ENCODE assay signal across 13 mouse cellular contexts in the genomic region with DNA sequence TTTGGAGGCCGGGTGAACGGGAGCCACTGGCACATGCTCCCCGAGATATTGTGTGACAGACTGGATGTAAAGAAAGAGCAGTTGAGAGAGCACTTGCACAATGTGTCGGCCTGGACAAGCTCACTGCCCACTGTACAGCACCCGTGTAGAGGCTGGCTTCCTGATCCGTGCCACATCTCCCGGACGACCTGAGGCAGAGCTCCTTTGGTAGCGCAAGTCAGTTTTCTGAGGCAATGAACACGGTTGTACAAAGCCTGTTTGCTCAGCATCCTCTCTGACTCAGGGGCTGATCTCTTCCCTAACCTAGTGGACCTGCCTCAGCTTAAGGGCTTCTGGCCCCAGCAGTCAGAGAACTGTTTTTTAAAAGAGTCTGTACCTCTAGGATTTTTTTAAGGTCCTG.
A peak's percentile ranks its signal among the peaks of the same experiment; 100 is the strongest.
DNase-seq lines count a peak whose midpoint lies in the region; ATAC-seq and TF ChIP-seq lines count a peak whose summit lies in the region.
"Had no signal": no experiment of that assay in that cellular context is flagged by ENCODE, and none has a peak within 500 bp of the region (broad histone marks: within the 10 kb centered on the region; RNA-seq: fewer than 3 reads in every experiment).

No protein-coding gene starts in this region.

- TF ChIP-seq EP300 in stomach, postnatal 0 days (optimal IDR thresholded peaks at IDR 0.05), result no peak

- no peaks in the 10 kb centered on the region for H3K9me3 ChIP-seq in neural tube, embryonic 11.5 days (ENCODE audit: control insufficient read depth, low read length)
- no peaks in the 10 kb centered on the region for H3K9me3 ChIP-seq in forebrain, embryonic 15.5 days
- no peaks in the 10 kb centered on the region for H3K9me3 ChIP-seq in midbrain, embryonic 11.5 days (ENCODE audit: control insufficient read depth, low read length)
- H3K9me3 ChIP-seq in stomach, postnatal 0 days (ENCODE audit: control insufficient read depth, low read length), result no peaks in the 10 kb centered on the region
- H3K9me3 ChIP-seq: stomach, embryonic 15.5 days had no signal

- WGBS in neural tube, embryonic 11.5 days, result 45% methylated on average over 10 of the region's 10 CpGs
- WGBS in forebrain, embryonic 15.5 days, result 6% methylated on average over 10 of the region's 10 CpGs
- 16% methylated on average over 10 of the region's 10 CpGs for WGBS in midbrain, embryonic 11.5 days
- WGBS in stomach, postnatal 0 days, result 87% methylated on average over 10 of the region's 10 CpGs

- no peaks in the 10 kb centered on the region; the same call in 1 of the 2 replicates for H3K4me1 ChIP-seq in neural tube, embryonic 11.5 days (ENCODE audit: control insufficient read depth, insufficient read depth, low read length)
- peaks cover 19% of the 10 kb centered on the region for H3K4me1 ChIP-seq in forebrain, embryonic 15.5 days
- H3K4me1 ChIP-seq in midbrain, embryonic 11.5 days (ENCODE audit: control insufficient read depth, insufficient read depth, low read length), result peaks cover 18% of the 10 kb centered on the region
- H3K4me1 ChIP-seq in stomach, postnatal 0 days (replicated peaks; ENCODE audit: control insufficient read depth, insufficient read depth), result no peaks in the 10 kb centered on the region
- H3K4me1 ChIP-seq: stomach, embryonic 15.5 days had no signal

- peak; percentile 48 for DNase-seq in neural tube, embryonic 11.5 days (ENCODE audit: low spot score)
- no peak for DNase-seq in neural tube, embryonic 10.5 days (ENCODE audit: extremely low spot score, low spot score)
- DNase-seq in midbrain, embryonic 11.5 days (ENCODE audit: low spot score, missing footprints), result peak; percentile 94
- DNase-seq in gastrocnemius, postnatal 25 days, result no peak
- DNase-seq in retina, embryonic 14.5 days (ENCODE audit: low spot score), result no peak
- DNase-seq in stomach, postnatal 0 days (ENCODE audit: low spot score), result no peak

- no peak overlapping the region for H3K4me3 ChIP-seq in neural tube, embryonic 11.5 days (ENCODE audit: low read depth, low read length)
- H3K4me3 ChIP-seq in forebrain, embryonic 15.5 days, result no peak overlapping the region
- no peak overlapping the region for H3K4me3 ChIP-seq in midbrain, embryonic 11.5 days (ENCODE audit: low read depth, low read length)
- no peak overlapping the region for H3K4me3 ChIP-seq in stomach, postnatal 0 days (ENCODE audit: low read depth, low read length)
- H3K4me3 ChIP-seq: erythroblast, embryonic 14.5 days; stomach, embryonic 15.5 days had no signal

- no peak overlapping the region for H3K9ac ChIP-seq in neural tube, embryonic 11.5 days (ENCODE audit: low read length)
- no peak overlapping the region for H3K9ac ChIP-seq in forebrain, embryonic 15.5 days (replicated peaks)
- H3K9ac ChIP-seq in midbrain, embryonic 11.5 days (ENCODE audit: low read length), result peak overlapping the region; percentile 13; the same call in 1 of the 2 replicates
- no peak overlapping the region for H3K9ac ChIP-seq in stomach, postnatal 0 days (ENCODE audit: low read length)
- H3K9ac ChIP-seq: liver, embryonic 14.5 days; stomach, embryonic 15.5 days had no signal

- ATAC-seq in neural tube, embryonic 11.5 days (ENCODE audit: insufficient read depth, low FRiP score, low TSS enrichment), result peak; percentile 68
- ATAC-seq in forebrain, embryonic 15.5 days (replicated peaks), result peak; percentile 70
- peak; percentile 79 for ATAC-seq in midbrain, embryonic 11.5 days (ENCODE audit: low FRiP score)
- no peak for ATAC-seq in stomach, postnatal 0 days (ENCODE audit: low FRiP score, low TSS enrichment)

- no peak for TF ChIP-seq CTCF in stomach, postnatal 0 days (IDR thresholded peaks at IDR 0.05; ENCODE audit: low read depth)

- no peak overlapping the region for H3K4me2 ChIP-seq in neural tube, embryonic 11.5 days (ENCODE audit: low read depth)
- H3K4me2 ChIP-seq in forebrain, embryonic 15.5 days (replicated peaks), result peak overlapping the region; percentile 19
- peak overlapping the region; percentile 24; the same call in 1 of the 2 replicates for H3K4me2 ChIP-seq in midbrain, embryonic 11.5 days
- H3K4me2 ChIP-seq in stomach, postnatal 0 days (replicated peaks; ENCODE audit: low read depth), result no peak overlapping the region
- H3K4me2 ChIP-seq: heart, embryonic 11.5 days; stomach, embryonic 15.5 days had no signal

- no peak overlapping the region for H3K27ac ChIP-seq in neural tube, embryonic 11.5 days (ENCODE audit: low read depth, low read length)
- peak overlapping the region; percentile 58 for H3K27ac ChIP-seq in forebrain, embryonic 15.5 days (replicated peaks)
- H3K27ac ChIP-seq in midbrain, embryonic 11.5 days (ENCODE audit: low read depth, low read length), result peak overlapping the region; percentile 60
- no peak overlapping the region for H3K27ac ChIP-seq in stomach, postnatal 0 days (replicated peaks)
- H3K27ac ChIP-seq: liver, embryonic 14.5 days; macrophage; stomach, embryonic 15.5 days had no signal

- no peaks in the 10 kb centered on the region for H3K27me3 ChIP-seq in neural tube, embryonic 11.5 days (ENCODE audit: control insufficient read depth, insufficient read depth, low read length)
- no peaks in the 10 kb centered on the region for H3K27me3 ChIP-seq in forebrain, embryonic 15.5 days
- H3K27me3 ChIP-seq in midbrain, embryonic 11.5 days (ENCODE audit: control insufficient read depth, insufficient read depth, low read length), result no peaks in the 10 kb centered on the region
- H3K27me3 ChIP-seq in stomach, postnatal 0 days (ENCODE audit: control insufficient read depth, insufficient read depth, low read length), result no peaks in the 10 kb centered on the region
- H3K27me3 ChIP-seq: CH12.LX; stomach, embryonic 15.5 days had no signal

- H3K36me3 ChIP-seq in neural tube, embryonic 11.5 days (ENCODE audit: control insufficient read depth, insufficient read depth, low read length), result no peaks in the 10 kb centered on the region
- peaks cover 3% of the 10 kb centered on the region; the same call in 1 of the 2 replicates for H3K36me3 ChIP-seq in forebrain, embryonic 15.5 days
- H3K36me3 ChIP-seq in midbrain, embryonic 11.5 days (ENCODE audit: control insufficient read depth, insufficient read depth, low read length), result no peaks in the 10 kb centered on the region
- H3K36me3 ChIP-seq in stomach, postnatal 0 days (ENCODE audit: control insufficient read depth, insufficient read depth, low read length), result no peaks in the 10 kb centered on the region
- H3K36me3 ChIP-seq: stomach, embryonic 15.5 days had no signal

Comparison
In these comparisons a context has a peak if more than half of its experiments do, and no peak if none do; other contexts are left out.
1. DNase-seq: peak in neural tube, embryonic 11.5 days (single experiment) and midbrain, embryonic 11.5 days (single experiment); none in neural tube, embryonic 10.5 days (single experiment), gastrocnemius, postnatal 25 days (single experiment), retina, embryonic 14.5 days (single experiment) and stomach, postnatal 0 days (single experiment).
2. H3K27ac ChIP-seq: peak in forebrain, embryonic 15.5 days (single experiment) and midbrain, embryonic 11.5 days (single experiment); none in neural tube, embryonic 11.5 days (single experiment) and stomach, postnatal 0 days (single experiment).
3. H3K4me2 ChIP-seq: peak in forebrain, embryonic 15.5 days (single experiment) and midbrain, embryonic 11.5 days (single experiment); none in neural tube, embryonic 11.5 days (single experiment) and stomach, postnatal 0 days (single experiment).